Mouse (Mus musculus) hindlimb bud, embryonic 11.5 days (tissue): Measurements from ENCODE around the gene Hdgfl2.

Experiments
- DNase-seq: peaks from one replicate; pipeline ENCODE4 v3.0.0-alpha.2; 2012; ENCODE audit warnings: low read depth, low spot score; ENCODE audit errors: extremely low spot score

Gene Hdgfl2

GRCm38 (mm10) chr17:56124377-56125275, 45.2 kb downstream of the Hdgfl2 start:
- DNase-seq = no peak

- DNase-seq = no peak
Observed at GRCm38 (mm10) chr17:56125276-56125630, 45.8 kb downstream of the Hdgfl2 start.

- no peak for DNase-seq
Observed at GRCm38 (mm10) chr17:56126175-56126574, 46.7 kb downstream of the Hdgfl2 start.

GRCm38 (mm10) chr17:56128246-56128645, 48.8 kb downstream of the Hdgfl2 start:
- no peak for DNase-seq

- DNase-seq = no peak
Observed at GRCm38 (mm10) chr17:56131136-56131535, 51.7 kb downstream of the Hdgfl2 start.

DNA sequence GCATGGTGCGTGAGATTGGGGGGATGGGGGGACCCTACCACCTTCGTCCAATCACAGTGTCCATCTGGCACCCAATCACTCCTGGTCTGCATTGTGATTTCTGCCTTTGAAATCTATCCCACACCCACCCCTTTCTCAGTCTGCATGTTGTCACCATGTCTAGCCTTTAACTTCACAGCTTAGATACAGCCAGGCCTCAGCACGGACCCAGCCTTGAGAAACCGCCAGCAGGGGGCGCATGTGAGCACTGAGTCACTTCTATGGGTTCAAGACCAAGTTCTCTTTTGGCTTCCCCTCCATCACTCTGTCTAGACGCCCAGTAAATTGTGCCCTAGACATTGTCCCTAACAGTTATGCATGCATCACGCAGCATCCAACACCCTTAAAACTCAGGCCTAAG, 52.4 kb downstream of the Hdgfl2 start:
- DNase-seq = no peak

- no peak for DNase-seq
Observed at GRCm38 (mm10) chr17:56132661-56133060, 53.2 kb downstream of the Hdgfl2 start.

DNA sequence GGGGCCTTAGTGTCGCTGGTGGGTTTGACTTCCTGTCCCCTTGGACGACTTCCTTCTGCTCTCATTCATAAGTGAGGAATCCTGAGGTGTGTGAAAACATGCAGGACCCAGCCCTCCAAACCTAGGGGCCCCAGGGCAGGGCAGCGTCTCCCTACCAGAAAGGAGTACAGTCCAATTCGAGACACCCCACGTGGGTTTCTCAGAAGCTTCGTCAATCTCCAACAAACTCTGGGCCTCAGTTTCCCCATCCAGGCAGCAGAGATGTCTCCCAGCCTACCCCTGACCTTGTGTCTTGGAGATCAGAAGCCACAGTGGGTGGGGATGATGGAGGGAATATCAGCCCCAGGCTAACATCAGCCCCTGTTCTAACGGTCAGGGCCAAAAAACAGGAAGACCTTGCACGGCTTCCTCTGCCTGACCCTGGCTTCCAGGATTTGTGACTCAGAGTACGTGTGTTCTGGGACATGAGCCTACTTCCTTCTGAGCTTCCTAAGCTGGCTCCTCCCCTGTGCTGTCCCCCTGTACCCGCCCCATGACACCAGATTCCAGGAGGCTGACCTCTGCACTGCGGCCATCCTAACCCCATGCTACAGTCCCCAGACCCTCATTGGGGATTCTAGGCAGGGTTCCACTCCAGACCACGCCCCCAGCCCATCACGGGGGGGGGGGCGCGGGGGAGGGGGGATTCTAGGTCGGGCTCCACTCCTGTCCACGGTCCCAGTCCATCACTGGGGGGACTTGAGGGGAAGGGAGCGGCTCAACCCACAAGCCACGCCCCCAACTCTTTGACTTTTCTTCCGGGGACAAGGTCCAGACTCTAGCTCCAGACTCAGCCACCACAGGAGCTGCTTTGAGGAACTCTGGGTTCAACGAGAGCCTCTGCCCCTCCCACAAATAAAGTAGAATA, 54.3 kb downstream of the Hdgfl2 start:
- no peak for DNase-seq

- DNase-seq = no peak
Observed at GRCm38 (mm10) chr17:56134463-56134971, 55.1 kb downstream of the Hdgfl2 start.

- DNase-seq = no peak
Observed at GRCm38 (mm10) chr17:56136558-56136957, 57.1 kb downstream of the Hdgfl2 start.

GRCm38 (mm10) chr17:56137839-56138613, 58.6 kb downstream of the Hdgfl2 start:
- no peak for DNase-seq

- DNase-seq = no peak
Observed at GRCm38 (mm10) chr17:56139355-56139754, 59.9 kb downstream of the Hdgfl2 start.

- no peak for DNase-seq
Observed at GRCm38 (mm10) chr17:56139858-56140595, 60.6 kb downstream of the Hdgfl2 start, which contains the start of gene Sema6b. Sema6b (minus strand) TSS chr17:56140343.

DNA sequence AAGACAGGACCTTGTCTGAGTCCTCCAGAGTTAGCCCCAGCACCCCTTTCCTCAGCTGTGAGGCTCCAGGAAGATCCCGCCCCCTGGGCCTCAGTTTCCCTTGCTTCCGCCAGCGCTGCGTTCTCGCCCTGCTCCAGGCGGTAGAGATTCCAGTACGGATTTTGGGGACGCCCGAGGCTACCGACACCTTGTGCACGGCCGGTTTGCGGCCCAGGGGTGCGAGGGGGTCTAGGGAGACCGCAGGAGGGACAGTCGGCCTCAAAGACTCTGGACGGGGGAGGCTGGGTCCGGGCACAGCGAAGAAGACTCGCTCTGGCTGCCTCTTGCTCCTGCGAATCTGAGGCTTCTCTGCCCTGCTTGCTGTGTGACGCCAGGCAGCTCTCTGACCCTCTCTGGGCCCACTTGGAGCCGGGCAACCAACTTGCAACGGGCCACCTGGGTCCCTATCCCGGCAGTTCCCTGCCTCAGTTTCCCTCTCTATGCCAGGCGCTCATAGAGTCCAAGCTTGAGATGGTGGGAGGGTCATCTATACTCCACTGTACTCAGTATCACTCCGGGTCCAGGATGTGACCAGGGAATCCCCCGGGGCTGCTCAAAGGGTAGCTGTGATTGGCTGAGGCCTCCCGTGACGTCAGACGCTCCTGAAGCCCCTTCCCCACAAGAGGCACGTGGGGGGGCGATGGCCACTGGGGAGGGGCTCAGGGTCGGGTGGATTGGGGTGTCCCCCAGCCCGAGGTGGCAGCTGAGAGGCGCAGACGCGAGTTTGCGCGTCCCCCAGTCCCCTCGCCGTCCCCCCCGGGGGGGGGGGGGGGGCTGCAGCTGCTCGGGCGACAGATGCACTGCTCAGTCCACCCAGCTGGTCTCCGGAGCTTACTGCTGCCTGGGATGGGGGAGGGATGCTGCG, 62.5 kb downstream of the Hdgfl2 start:
- DNase-seq = no peak

- no peak for DNase-seq
Observed at GRCm38 (mm10) chr17:56144546-56144945, 65.1 kb downstream of the Hdgfl2 start.

- DNase-seq = no peak
Observed at GRCm38 (mm10) chr17:56146131-56146530, 66.7 kb downstream of the Hdgfl2 start.

GRCm38 (mm10) chr17:56147420-56147819, 68.0 kb downstream of the Hdgfl2 start:
- no peak for DNase-seq

- no peak for DNase-seq
Observed at GRCm38 (mm10) chr17:56148280-56148679, 68.8 kb downstream of the Hdgfl2 start.
